Mouse (Mus musculus): Measurements from ENCODE around the gene Kdm2a.

DNA sequence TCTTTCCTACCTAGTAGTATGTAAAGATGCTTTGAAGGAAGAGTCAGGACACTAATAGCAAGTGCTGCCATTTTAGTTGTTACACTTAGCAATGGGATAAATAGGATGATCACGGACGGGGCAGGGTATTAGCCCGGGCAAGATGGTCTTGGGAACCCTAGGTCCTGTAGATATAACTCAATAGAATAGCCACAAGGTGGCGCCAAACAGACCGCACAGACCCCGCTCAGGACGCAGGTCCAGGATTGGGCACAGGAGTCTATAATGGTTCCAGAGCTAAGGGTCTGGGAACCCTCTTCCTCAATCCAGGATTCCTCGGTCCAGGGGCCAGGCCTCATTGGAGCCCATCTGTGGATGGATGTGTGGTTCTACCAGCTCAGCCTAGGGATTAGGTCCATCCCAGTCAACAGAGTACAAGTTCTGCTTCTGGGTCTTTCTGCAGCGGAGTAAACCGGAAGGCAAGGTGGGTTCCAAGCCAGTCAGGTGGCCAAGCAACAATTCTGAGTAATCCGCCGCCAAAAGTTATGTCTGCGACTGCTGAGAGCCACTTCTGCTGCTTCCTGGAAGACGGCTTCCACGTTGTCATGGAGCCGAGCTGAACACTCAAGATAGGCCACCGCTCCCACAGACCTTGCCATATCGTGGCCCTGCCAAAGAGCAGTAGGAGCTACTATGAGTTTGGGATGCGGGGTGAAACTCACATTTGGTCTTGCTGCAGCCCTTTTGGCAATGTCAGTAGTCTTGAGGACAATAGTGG lies 27.7 kb upstream of the Kdm2a start:
- TF ChIP-seq POLR2A (IDR thresholded peaks at IDR 0.05; ENCODE audit: low read depth, low read length), result no peak
- TF ChIP-seq CTCF (IDR thresholded peaks at IDR 0.05; ENCODE audit: extremely low read depth, insufficient read length, insufficient replicate concordance, low read depth, low read length), result peak; percentile 76; the same call in 1 of the 2 replicates

Data from small intestine, adult 2 months (tissue).